Mouse (Mus musculus): Measurements from ENCODE around the gene Fntb.

Gene Fntb

DNA sequence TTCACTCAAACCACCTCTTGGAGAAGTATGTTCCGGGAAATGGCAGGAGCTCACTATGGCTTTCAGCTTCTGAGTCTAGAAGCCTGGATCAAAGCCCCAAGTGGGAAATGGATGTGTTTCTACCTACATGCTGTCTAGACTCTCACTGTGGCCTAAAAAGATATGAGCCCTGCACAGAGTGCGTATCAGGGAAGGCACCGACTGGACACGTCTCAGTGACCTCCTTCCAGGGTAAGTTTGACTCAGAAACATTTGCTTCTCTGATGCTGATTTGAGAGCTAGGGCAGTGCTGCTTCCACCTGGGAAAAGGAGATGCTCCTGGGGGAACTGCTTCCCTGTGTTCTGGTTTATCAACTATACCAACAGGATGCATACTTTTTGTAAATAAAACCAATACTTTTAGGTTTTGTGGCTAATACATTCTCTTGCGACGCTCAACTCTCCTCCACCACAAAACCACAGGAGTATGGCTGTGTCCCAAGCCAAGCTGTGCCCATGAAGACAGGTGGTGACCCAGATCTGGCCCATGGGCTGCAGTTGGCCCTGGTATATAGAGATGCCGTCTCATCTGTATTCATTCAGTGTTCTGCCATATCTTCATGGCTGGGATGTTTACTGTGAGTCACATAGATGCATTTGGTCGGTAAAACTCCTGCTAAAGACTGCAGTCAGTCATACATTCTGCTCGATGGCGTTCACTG, 159.7 kb downstream of the Fntb start:
- peak; percentile 84 for DNase-seq

DNA sequence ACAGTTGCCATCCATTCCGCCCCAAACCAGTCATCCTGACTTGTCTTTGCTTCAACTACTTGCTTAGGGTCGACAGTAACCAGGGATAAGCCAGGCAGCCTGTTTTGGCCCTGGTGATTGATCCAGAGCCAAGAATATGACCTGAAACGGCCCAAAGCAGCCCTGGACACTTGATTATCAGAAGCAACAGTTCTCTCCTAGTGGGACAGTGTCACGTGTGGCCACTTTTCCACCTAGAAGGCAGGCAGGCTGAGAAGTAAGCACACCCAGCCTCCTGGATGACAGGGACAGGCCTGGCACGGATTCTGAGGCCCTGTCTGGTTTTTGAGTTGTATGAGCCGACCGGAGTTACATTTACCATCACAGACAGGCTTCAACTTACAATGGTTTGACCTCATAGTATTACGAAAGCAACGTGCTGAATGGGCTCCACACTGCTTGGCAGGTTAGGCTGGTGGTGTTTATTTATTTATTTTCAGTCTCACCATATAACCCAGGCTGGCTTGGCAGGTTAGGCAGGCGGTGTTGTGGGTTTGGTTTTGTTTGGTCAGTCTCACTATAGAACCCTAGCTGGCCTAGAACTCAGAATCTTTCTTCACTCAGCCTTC, 161.1 kb downstream of the Fntb start:
- DNase-seq: peak; percentile 66

DNA sequence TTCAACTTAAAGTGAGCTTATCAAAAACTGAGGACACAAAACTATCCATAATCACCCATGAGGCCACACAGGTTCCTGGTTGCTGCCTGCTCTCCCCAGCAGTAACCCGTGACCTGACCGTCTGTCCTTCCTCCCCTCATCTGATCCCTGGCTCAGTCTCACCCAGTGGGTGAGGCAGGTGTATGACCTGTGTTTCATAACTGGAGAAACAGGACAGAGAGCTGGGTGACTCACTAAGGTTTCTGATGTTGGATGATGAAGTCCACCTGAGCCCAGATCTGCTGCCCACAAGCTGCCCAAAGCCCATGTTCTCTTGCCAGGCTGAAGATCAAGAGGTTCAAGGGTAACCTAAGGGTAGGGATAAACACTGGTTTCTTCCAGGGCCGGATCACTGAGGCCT, 161.6 kb downstream of the Fntb start:
- no peak for DNase-seq

DNA sequence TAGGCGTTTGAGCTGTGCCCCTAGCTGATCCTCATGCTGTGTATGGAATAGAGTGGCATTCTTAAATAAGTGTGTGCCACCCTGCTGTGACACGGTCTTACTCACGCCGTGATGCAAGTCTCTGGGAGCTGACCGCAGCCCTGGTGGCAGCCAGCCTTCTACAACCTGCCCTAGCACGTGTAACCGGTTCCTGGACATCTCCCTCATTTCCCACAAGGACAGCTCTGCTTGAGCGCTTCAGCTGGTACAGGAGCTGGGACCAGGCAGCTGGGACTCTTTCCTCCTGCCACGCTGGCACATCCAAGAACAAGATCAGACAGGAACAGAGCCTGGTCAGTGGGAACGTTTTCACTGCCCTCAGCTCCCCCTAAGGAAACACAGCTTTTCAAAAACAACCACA, 162.2 kb downstream of the Fntb start:
- DNase-seq: no peak

DNA sequence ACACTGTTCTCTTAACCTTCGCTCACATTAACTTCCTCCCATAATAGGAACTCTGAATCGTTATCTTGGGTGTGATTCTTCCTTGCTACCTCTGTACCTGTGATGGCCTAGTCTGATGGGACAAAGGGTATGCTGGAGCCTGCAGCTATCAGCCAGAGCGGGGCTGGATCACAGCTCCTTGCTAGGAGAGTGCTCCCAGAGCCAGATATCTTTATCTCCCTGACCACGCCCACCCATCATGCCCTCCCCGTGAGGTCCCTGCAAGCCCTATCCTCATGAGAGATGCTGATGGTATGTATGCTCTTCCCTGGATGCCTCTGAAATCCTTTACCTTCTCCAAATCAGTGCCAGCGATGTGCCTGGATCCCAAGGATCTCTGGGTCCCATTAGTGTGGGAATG, 164.8 kb downstream of the Fntb start:
- no peak for DNase-seq

DNA sequence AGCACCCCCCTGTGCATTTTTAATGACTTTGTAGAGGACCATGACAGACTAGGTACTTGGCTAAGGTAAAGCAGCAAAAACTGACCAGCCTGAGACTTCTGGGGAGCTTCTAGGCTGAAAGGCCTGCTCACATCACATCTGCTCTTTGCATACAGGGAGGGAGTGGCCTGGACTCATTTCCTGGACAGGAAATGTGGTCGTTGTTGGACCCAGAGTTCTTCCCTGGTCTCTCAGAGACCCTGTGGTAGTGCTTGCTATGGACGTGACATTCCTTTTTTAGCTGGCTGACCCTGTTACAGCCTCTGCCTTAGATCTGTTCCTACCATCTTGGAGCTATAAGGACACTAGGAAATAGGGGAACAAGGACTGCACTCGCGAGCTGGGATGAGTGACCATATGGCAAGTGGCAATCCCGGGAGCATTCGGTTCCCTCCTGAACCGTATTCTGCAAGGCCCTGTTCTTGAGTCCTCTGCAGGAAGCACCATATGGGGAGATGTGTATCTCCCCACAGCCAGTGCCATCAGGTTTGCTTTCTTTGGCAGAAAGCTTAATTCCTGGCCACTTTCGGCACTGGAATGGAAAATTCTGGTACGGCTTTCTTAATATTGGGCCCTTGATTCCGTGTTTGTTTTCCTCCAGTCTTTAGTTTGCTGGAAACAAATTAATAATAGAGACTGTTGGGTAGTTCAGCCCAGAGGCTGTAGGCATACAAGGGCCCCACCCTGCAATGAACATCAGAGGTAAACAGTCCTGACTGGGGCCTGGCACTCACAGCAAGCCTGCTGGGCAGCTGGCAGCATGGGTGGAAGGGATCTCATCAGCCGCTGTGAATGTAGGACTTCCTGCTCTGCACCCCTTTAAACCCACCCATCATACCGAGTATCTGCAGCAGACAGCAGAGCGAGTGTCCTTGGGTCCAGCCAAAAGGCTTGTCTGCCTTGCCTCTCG, 166.6 kb downstream of the Fntb start:
- DNase-seq: peak; percentile 90

DNA sequence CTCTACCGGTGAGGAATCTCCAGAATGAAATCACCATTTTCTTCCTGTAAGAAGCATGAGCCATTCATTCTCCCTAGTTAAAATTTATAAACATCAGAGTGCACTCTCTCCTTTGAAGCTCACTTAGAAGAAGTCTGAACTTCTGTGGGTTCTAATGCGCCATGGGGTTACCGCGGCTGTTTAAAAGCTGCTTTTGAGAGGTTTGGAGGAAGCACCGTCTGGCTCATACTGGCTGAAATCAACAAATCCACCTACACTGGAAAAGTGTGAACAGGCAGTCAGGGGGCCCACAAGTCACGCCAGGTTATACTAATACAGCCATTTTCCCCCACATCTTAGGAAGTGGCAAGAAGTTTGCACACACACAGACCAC, 167.3 kb downstream of the Fntb start:
- DNase-seq: no peak

DNA sequence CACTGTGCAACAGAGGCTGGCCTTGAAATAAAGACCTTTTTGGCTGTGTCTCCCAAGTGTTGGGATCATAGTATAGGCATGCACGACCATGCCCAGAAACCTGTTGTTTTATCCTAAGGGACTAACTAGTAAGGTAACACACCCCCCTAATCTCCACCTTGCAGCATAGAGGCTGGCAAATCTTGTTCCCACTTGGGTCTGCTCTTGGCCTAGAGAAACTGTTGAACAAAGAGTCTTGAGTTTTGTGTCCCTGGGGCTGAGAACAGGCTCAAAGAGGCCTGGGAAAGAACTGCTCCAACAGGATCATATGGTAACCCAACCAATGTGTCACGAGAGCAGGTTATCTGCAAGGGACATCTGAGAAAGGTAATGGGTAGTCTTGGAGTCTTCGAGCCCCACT, 169.0 kb downstream of the Fntb start:
- no peak for DNase-seq

DNA sequence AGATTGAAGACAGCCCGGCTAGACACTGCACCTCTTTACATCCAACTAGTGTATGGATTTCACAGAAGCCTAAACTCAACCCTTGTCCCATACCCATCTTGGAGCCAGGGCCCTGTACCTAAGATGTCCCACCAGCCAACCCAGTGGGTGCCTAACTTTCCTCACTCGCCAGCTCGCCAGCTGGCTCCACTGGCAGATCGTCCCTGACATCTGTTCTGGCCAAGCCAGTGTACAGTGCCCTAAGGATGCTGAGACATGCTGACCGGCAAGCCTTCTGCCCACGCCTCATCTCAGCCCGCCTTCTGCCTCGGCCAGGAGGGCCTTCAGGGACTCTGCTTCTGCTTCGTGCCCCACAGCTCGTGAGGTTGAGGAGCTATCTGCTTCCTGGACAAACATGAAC, 170.8 kb downstream of the Fntb start:
- DNase-seq: no peak

DNA sequence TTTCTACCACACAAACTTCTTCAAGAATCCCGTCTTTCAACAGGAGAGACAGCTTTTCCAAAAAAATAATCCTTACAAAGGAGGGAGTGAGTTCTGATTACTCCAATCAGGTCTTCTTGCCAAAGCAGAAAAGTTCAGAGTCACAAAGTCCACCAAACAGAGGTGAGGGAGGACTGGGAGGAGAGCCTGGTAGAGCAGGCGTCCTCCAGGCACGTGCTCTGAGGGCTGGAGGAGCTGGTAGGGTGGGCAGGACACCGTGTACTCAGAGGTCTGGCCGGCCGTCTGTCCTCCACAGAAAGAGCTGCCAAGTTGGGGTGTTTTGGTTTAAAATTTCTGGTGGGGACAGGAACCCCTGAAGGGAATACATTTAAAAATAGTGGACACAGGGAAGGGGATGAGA, 172.6 kb downstream of the Fntb start:
- DNase-seq: no peak

DNA sequence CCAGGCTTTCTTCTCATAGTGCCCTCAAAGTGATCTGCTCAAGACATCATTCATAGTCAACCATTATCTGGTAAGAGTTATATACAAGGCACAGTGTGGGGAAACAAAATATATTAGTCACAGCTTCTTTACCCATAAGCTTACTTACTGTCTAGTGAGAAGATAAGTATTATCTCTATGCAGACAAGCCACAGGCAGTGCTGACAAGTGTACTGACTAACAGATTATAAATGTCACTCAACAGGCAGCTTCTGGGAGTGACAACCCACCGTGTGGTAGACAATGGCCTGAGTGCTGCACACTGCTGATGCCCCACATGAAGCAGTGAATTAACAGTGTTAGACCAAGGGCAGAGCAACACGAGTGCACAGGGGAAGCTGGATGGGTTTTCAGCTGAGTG, 176.1 kb downstream of the Fntb start:
- DNase-seq: no peak

DNA sequence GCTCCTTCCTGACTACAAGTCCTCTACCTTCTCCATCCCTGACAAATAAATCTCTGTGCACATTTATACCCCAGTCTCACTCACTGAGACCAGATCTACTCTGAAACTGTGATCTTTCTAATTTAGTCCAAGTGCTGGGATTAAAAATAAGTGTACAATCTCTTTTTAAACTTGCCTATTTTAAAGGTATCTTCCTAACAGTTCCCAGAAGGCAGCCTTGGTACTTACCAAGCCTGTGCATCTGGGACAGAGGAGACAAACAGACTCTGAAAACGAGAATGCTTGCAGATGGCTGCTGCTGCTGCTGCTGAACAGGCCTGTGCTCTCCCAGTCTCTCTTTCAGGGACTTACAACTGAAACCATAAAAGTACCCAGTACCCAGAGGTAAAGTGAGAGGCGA, 177.1 kb downstream of the Fntb start:
- DNase-seq: no peak

DNA sequence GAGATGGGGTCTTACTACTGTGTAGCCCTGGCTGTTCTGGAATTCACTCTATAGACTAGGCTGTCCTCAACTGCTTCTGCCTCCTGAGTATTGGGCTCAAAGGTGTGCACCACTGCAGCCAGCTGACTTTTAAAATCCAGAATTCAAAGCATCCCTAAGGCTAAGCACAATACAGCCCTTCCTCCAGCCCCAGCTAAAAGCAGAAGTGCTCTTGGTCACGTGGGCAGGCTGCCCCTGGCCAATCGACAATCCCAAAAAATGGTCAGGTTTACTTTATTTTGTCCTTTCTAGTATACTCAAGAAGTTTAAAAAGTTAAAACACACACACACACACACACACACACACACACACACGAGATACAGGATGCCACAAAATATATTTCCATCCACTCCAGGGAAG, 177.7 kb downstream of the Fntb start:
- DNase-seq: no peak

DNA sequence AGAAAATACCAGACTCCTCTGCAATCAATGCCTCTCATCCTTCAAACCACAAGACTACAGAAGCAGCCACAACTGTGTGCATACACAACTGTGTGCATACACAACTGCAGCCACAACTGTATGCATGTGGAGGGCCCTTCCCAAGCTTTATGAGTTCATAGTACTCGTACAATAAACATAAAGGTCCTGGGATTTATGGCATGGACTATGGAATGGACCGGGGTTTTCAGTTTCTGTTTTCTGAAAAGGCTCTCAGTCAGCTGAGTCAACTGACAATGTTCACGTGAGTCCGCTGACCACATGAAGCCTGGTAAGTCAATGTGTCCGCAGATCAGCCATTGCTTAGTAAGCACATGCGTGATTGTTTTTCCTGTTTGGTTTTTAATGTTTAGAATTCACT, 178.1 kb downstream of the Fntb start:
- no peak for DNase-seq

DNA sequence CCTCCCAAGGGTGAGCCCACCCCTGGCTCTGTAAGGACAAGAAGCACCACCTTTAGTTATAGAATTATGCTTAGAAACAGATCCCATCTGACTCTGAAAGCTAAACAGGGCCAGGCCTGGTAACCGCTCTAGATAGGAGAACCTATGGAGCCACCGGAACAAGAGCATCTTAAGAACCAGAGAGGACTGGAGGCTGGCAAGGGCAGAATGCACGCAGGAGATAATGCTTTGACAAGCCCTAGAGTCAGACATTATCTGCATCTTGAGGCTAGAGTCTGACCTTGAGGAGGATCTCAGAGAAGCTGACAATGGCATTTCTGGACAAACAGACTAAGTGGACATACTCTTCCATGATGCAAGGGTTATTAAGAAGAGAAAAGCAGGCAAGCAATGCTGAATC, 182.1 kb downstream of the Fntb start:
- DNase-seq: no peak

DNA sequence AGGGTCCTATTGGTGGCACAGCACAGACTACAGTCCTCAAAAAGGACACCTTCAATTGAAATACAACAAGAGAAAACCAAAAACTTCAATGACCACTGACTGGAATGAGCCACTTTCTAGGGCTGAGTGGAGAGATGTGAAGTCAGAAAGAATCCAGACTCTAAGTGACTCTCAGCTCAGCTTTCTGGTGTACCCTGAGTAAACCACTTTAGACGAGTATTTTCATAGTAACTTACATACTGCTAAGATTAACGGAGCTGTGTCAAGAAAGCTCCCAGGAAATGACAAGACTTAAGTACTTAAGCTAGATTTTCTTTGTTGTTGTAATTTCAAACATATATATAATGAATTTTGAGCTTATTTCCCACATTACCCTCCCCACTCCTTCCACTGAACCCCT, 182.8 kb downstream of the Fntb start:
- DNase-seq: no peak

DNA sequence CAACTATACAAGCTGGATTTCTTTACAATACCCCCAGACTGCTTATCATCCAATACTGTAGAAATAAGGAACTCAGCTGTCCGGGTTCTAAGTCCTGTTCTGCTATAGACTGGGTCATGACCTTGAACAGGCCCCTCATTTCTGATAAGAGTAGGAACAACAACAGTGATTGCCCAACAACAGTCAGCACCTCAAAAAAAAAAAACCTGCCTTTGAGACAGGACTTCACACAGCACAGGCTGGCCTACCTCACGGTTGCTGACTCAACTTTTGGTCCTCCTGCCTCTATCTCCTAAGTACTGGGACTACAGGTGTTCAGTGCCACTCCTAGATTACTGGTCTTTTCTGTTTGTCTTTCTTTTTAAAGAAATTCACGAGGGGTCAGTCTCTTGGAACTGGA, 183.4 kb downstream of the Fntb start:
- no peak for DNase-seq

DNA sequence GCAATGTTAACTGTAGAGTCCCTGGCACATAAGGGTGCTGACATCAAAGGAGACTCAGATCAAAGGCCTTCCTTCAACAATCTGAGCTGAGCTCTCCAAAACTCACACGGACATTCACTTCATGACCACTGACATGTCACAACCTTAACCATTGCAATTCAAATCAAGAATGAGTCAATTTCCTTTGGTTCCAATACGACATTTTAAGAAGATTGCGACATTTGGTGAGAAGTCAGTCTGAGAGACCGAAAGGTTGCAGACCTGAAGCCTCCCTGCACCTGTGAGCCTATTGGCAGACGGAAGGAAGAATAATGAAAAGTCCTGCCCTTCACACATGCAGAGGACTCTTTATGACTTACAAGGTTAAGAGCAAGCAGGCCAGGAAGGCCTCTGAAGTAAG, 184.9 kb downstream of the Fntb start:
- no peak for DNase-seq

DNA sequence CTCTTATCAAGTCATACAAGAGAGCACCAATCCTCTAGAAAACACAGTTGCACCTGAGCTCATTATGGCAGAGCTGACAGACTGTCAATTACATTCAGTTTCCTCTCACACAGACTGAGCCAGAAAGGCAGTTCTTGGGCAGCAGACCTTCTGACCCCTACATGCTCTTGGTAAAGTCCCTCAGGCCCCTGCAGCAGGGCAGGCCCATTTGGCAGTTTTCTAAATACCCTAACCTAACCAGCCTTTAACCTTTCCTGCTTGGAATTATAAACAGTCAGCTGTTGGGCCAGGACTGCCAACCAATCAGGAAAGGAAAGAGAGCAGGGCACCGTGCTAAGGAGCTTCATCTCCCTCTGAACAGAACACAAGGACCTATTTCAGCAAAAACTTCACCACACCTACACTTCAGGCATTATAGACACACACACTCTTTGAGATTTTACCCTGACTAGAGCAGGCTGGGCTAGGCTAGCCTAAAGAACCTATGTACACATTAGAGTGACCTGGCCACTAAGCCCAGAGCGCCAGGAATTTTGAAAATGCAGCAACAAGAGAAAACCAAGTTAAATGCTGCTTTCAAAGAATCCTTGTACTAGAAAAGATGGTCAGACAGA, 188.5 kb downstream of the Fntb start:
- DNase-seq: no peak

DNA sequence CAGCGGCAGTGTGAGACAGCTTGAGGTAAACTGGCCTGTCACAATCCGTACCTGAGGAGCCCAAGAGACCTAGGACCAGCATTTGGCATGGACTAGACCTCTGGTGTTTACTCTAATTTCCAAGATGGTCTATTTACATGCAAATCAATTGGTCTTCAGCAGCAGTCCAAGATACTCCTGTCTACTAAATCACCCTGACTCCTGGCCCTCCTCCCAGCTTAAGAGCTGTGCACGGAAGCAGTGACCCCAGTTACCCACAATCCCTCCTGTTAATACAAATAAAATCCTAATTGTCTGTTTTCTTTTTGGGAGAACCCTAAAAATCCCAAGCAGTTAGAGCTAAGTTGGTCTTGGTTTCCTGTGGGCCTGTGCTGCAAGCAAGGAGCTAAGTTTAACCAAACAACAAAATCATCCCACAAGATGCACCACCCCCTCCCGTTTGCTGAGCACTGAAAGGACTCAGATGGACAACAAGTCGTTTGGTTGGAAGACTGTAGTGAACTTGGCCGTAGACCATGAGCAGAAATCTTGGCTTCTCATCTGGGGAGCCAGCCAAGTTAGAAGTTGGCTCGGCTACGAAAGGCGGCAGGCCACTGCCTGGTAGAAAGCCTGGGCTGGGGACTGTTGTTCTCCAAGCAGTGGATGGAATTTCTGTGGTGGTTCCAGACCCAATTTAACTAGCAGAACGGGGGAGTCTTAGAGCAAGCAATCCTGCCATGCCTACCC, 189.5 kb downstream of the Fntb start:
- DNase-seq: peak; percentile 94

DNA sequence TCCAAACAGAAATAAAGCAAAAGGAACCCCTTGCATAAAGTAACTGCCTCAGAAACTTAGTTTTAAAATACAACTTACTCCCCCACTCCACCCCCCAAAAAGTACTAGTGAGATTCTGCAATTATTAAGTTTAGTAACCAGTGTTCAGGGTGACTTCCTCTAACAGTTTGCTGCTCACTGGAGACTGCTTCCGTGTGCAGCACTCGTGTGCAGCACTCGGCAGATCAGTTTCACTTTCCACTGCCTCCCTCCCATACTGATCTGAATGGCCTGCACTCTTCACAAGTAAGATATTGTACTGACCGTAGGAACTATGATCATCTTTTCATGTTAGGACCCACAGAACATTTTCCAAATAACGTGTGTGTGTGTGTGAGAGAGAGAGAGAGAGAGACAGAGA, 192.3 kb downstream of the Fntb start:
- DNase-seq: no peak

DNA sequence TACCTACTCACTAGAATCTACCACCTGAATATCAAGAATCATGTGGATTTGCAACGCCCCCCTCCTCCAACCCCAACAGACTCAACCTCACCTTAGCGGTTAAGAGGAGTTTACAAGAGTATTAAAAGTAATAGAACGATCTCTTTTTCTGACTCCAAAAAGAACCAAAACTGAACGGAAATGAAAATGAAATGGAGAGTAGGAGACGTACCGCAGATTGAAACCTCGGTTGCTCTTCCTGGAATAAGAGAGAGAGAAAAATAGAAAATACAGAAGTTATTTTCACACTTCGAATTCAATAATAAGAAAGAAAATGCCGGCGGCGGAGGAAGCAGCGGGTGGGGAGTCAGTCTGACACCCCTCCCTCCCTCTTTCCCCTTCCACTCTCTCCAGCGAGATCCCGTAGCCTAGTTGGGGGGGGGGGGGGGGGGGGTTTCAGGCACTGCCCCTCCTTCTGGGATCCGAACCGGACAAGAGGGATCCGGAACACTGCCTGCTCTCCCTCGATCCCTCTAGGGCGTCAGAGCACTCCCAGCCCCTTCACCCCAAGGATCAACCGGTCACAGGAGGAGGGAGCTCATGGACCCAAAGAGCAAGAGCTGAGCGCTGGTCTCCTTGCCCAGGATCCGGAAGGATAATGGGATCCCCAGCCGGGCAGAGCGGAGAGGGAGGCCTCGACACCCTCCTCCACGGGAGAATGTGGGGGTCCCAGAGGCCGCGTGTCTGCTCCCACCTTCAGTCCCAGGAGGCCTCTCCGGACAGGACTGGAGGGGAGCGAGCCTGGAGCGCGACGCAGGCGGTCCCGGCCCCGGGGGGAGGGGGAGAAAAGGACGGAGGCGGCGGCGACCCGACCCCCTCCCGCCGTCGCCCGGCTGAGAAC, 195.9 kb downstream of the Fntb start:
- DNase-seq: peak; percentile 73

All from cerebellum, adult 9-10 months (tissue).